Mouse (Mus musculus) CD8-positive naive resting alpha-beta T cell, adult 2 months (primary cell): ENCODE results near the gene Cacna1c.

Source experiments
- DNase-seq, 2 experiments: peaks; one replicate each; pipeline ENCODE4 v3.0.0; 2022; ENCODE audit warnings: low read depth in 2 of 2, low spot score in 2 of 2

Gene Cacna1c

DNA sequence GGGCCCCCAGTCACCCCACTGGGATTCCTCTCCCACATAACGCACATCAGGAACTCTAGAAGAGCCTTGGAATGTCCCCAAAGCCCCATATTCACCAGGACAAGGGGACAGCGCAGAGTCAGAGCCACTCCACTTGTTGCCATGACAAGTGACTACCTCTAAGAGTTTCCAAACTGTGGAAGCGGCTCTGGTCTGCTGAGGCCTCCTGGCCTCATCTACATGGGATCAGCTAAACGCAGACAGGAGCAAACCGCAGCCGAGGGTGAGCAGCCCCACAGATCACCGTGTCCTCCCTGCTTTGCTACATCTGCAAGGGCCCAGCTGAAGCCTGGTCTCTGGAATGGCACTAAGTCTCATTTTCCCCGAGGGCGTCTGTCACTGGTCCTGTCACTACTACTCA lies 93.3 kb downstream of the Cacna1c start:
- DNase-seq: no peak

DNA sequence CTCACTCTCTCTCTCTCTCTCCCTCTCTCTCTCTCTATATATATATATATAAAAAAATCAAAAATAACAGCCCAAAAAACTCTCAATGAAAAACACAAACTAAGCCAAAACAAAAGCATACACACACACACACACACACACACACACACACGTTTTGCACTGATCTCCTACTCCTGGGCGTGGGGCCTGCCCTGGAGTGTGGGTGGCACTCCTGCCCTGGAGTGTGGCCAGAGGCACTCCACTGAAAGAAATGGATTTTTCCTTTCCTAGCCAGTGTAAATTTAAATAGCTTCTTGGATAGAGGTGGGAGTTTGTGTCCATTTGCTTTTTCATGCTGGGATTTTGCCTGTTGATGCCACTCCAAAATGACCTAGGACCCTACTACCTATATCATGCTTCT lies 96.9 kb downstream of the Cacna1c start:
- no peak for DNase-seq

GRCm38 (mm10) chr6:119096481-119096880 lies 99.7 kb downstream of the Cacna1c start:
- no peak for DNase-seq

GRCm38 (mm10) chr6:119095081-119095480 lies 101.1 kb downstream of the Cacna1c start:
- no peak for DNase-seq

DNA sequence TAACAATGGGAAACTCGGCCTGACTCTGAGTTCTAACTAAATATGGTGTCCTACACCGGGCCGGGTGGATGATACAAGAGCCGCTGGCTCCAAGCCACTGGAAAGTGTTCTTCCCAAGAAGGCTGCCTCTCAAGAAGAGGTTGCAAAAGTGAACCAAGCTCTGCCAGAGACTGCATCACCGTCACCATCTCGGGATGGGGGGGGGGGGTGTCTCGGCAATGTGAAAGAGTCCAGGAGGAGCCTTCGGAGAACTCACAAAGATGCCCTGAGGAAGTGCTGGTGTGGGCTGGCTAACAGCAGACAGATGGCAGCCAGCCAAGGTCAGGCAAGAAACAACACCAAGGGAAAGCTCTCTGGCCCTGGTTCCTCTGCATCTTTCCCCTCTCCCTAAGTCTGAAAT lies 107.0 kb downstream of the Cacna1c start:
- no peak for DNase-seq

- DNase-seq: no peak
Observed at GRCm38 (mm10) chr6:119088381-119088780, 107.8 kb downstream of the Cacna1c start.

DNA sequence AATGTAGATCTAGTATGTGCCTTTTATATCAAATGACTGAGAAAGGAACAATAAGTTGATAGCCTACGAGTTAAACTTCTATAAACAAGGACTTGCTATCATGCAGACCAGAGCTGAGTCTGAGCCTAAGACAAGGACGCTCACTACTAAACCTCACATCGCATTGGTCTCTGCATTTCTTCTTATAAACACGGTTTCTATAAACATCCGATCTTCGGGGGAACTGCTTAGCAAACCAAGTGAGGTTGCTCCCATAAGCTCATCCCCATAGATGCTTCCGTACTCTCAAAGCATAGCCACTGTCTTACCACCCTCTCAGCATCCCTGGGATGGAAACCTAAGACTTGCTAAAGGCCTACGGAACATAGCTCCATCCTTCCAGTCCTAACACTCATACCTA lies 108.3 kb downstream of the Cacna1c start:
- no peak for DNase-seq

GRCm38 (mm10) chr6:119085789-119086188 lies 110.4 kb downstream of the Cacna1c start:
- no peak for DNase-seq

GRCm38 (mm10) chr6:119084532-119084931 lies 111.7 kb downstream of the Cacna1c start:
- DNase-seq: no peak

- DNase-seq: no peak
Observed at GRCm38 (mm10) chr6:119083559-119083958, 112.7 kb downstream of the Cacna1c start.

- DNase-seq: no peak
Observed at GRCm38 (mm10) chr6:119082662-119083061, 113.6 kb downstream of the Cacna1c start.

- no peak for DNase-seq
Observed at GRCm38 (mm10) chr6:119081650-119082049, 114.6 kb downstream of the Cacna1c start.

- no peak for DNase-seq
Observed at GRCm38 (mm10) chr6:119079626-119080025, 116.6 kb downstream of the Cacna1c start.

DNA sequence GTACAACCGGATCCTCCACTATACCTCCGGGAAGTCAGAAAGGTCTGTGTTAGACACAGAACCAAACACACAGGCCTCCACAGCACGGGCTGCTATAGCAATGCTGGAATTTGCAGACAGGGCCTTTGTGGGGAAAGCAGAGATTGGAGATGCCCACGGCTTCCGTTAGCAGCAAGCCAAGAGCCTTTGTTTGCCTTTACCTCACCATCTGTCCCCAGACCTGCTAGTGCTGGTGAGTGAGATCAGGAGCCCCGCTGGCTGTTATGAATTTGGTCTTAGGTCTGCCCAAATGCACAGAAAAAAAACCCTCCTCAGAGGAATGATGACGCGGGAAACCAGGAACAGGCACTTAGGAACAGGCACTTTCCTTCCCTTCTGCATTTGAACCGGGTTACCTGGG lies 117.3 kb downstream of the Cacna1c start:
- DNase-seq: no peak

- no peak for DNase-seq
Observed at GRCm38 (mm10) chr6:119077231-119077630, 119.0 kb downstream of the Cacna1c start.

DNA sequence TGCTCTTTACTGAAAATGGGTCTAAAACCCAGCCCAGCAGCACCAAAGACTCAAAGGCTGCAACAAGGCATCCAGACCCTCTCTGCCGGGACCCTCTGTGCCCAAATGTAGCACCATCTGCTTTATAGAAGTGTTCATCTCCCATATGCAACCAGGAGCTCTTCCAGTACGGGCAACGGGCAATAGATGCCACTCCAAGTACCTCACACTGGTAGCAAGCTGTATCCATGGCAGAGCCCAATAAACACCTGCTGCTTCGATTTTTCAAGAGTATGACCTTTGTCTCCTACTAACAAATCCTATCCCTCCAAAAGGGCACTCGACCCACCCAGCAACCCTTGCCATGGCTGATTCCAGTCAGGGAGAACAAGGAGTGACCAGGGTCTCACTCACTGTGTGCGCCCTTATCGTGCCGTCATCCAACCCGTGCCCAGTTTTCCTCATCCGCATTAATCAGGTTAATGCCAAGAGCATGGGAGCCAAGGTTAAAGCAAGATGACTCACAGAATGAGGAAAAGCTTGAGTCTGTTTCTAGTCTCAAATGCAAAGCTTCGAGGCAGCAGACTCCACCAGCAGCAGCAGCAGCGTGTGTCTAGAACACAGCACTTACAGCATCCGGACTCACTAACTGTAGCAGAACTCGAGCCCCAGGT lies 122.7 kb downstream of the Cacna1c start:
- no peak for DNase-seq

- DNase-seq: no peak
Observed at GRCm38 (mm10) chr6:119072772-119073171, 123.4 kb downstream of the Cacna1c start.

DNA sequence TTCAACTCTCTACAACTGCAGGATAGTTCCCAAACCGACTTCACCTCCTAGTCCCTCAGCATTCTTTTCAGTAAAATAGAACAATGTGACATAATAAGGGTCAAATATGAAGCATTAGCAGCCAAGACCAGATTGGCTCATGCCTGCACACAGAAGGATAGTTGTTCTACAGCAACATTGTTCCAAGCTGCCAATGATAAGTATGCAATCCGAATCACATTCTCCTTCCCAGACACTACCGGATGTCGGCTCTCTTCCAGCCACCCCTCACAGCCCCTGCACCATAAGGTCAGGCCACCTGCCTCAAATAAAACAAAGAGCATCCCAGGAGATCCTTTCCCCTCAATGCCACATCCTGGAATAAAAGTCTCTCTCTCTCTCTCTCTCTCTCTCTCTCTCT lies 125.4 kb downstream of the Cacna1c start:
- DNase-seq: no peak

DNA sequence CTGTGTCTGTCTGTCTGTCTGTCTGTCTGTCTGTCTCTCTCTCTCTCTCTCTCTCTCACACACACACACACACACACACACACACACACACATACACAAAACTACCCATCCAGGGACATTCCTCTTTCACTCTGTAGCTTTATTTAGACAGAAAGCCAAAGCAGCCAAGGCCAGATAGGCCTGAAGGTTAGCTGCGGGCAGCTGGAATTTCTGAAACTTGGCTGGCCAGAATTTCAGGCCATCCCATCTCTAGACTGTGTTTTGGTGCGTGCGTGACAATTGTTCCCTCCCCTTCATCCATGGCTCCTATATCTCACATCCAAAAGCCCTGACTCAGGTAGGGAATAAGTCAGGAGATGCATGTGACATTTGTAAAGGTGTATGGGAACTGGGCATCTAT lies 125.9 kb downstream of the Cacna1c start:
- no peak for DNase-seq

DNA sequence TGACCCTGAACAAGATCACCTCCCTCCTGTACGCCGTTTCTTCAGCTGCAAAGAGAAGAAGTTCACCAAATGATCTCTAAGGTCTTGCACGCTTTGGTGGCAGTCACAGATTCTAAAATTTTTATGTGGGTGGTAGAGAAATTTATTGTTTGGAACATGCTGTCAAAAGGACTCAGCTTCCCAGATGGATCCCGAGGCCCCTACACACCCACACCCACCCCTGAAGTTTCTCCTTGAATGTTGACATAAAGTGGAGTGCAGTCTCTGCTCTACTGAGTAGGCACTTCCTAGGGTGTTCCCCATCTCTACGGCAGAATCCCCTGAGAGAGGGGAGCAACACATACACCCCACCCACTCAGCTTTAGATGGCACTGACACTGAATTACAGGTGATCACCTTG lies 127.1 kb downstream of the Cacna1c start:
- no peak for DNase-seq

GRCm38 (mm10) chr6:119068650-119069049 lies 127.6 kb downstream of the Cacna1c start:
- DNase-seq: no peak

DNA sequence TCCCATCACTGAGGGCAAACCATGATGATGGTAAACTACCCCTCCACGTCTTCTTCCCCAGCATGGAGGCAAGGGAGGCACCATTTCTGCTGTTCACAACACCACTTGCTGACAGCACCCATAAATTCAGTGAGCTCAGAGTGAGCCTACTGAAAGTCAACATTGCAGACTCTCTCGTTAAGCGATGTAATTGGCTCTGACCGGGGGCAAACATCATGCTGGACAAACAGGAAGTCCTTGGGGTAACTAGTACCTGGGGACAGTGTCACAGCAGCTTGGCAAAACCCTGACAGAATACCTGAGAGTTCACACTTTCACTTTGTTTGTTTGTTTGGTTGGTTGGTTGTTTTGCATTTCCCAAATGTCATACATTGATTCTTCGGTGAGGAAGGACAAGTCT lies 131.3 kb downstream of the Cacna1c start:
- DNase-seq: no peak

DNA sequence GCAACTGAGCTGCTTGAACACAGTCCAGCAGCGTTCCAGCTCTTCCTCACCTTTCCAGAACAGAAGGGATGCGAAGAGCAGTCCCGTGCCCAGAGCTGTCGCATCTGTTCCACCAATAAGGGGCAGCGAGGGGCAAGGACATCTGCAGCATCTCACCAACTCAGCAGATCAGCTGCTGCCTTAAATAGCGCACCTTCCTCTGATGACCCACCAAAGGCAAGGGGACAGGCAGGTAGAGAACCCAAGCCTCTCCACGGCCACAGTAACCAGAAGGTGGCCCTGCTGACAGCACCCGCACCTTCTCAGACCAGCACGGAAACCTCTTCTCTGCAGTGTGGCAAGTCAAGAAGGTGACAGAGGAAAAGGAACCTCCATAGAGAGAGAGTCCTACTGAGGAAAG lies 131.8 kb downstream of the Cacna1c start:
- no peak for DNase-seq

GRCm38 (mm10) chr6:119062695-119063094 lies 133.5 kb downstream of the Cacna1c start:
- no peak for DNase-seq
